Mouse (Mus musculus): ENCODE data around the gene Ankrd13d. TPM values are rescaled to one million over a fixed set of nuclear protein-coding genes. Genes with fewer than 3 reads are reported as not detected.
"Not testable (repeated sequence)": the region's sequence is repeated elsewhere in the genome, so short reads cannot be mapped to it uniquely, and the experiment has no call there.

Gene Ankrd13d
- total RNA-seq, 2 experiments from 2014 or later, result 0.62 to 0.90 TPM

GRCm38 (mm10) chr19:4268566-4269361 is 14.2 kb downstream of the Ankrd13d start, which contains the start of gene Ssh3:
Gene Ssh3 (minus strand): TSS chr19:4269180.
- DNase-seq, result peak; percentile 48
- intact Hi-C loops (cut with DNase I; ENCODE audit: low total_unique reads), result loop anchor here (10.0 kb wide), 1 partner anchor 146 kb away; no protein-coding TSS in a partner anchor

- intact Hi-C loops (cut with DNase I; ENCODE audit: low total_unique reads), result loop anchor here (10.0 kb wide), 1 partner anchor 149 kb away; no protein-coding TSS in a partner anchor
- no peak for DNase-seq
Observed at GRCm38 (mm10) chr19:4265956-4266355, 17.0 kb downstream of the Ankrd13d start.

- DNase-seq, result no peak
- intact Hi-C loops (cut with DNase I; ENCODE audit: low total_unique reads), result loop anchor here (10.0 kb wide), 1 partner anchor 151 kb away; no protein-coding TSS in a partner anchor
Observed at GRCm38 (mm10) chr19:4264171-4264780, 18.7 kb downstream of the Ankrd13d start.

DNA sequence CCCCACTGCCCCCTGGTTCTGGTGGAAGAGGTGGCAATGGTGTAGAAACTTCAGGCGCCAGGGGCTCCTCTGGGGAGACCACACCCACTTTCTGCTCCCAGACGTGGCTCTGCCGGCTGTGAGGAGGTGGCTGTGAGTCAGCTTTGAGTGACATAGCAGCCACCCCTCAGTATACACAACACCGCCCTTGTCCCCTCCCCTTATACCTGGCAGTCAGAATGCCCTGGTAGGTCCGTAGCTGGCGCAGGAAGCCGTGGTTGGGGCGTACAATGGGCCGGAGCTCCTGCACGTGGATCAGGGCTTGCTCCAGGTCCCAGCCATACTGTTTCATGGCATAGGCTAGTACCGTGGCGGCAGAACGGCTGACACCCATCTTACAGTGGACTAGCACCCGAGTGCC is 19.2 kb downstream of the Ankrd13d start:
- intact Hi-C loops (cut with DNase I; ENCODE audit: low total_unique reads), result loop anchor here (10.0 kb wide), 1 partner anchor 151 kb away; no protein-coding TSS in a partner anchor
- DNase-seq, result no peak

DNA sequence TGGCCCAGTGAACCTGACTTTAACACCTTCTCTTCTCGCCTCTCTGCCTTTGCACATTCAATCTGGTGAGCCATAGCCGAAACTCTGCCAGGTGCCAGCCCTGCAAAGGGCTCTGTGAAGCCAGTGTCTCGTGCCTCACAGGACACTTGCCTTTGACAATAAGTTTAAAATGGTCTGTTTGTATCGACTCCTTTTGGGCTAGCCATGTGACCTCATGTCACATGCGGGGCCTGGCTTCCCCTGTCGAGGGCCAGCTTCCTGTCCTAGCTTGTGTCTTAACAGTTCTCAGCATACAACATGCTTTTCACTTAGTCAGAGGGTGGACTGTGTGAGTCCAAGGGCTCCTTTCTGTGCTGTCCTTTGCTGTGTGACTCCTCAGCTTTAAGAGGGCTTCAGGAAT is 20.2 kb downstream of the Ankrd13d start:
- DNase-seq, result no peak
- intact Hi-C loops (cut with DNase I; ENCODE audit: low total_unique reads), result loop anchor here (10.0 kb wide), 1 partner anchor 152 kb away; no protein-coding TSS in a partner anchor

GRCm38 (mm10) chr19:4261038-4261698 is 21.8 kb downstream of the Ankrd13d start:
- intact Hi-C loops (cut with DNase I; ENCODE audit: low total_unique reads), result loop anchor here (2.0 to 10.0 kb wide), 2 partner anchors 48 to 154 kb away; no protein-coding TSS in a partner anchor

GRCm38 (mm10) chr19:4257897-4258252 is 25.1 kb downstream of the Ankrd13d start:
- intact Hi-C loops (cut with DNase I; ENCODE audit: low total_unique reads), result no loop called here
- DNase-seq, result no peak

More at GRCm38 (mm10) chr19:4261038-4261698, 21.8 kb downstream of the Ankrd13d start:
- no peak for DNase-seq

- intact Hi-C loops (cut with DNase I; ENCODE audit: low total_unique reads), result no loop called here
- DNase-seq, result peak; percentile 89
Observed at GRCm38 (mm10) chr19:4257216-4257896, 25.6 kb downstream of the Ankrd13d start.

DNA sequence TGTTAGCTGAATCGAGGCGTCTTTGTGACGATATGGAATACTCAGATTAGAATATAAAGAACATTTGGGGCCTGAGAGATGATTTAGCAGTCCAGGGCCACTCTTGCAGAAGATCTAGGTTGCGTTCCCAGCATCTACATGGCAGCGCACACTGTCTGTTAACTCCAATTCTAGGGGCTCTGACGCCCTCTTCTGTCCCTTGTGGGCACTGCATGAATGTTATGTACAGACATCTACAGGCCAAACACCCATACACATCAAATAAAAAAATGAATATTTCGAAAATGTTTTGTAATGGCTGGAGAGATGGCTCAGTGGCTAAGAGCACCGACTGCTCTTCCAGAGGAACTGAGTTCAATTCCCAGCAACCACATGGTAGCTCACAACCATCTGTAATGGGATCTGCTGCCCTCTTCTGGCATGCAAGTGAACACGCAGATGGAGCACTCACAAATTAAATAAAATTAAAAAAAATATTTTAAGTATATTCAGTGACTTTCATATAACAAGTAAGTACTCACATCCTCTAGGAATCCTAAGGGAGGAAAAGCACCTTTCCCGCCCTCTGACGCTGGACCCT is 27.3 kb downstream of the Ankrd13d start:
- intact Hi-C loops (cut with DNase I; ENCODE audit: low total_unique reads), result no loop called here

DNA sequence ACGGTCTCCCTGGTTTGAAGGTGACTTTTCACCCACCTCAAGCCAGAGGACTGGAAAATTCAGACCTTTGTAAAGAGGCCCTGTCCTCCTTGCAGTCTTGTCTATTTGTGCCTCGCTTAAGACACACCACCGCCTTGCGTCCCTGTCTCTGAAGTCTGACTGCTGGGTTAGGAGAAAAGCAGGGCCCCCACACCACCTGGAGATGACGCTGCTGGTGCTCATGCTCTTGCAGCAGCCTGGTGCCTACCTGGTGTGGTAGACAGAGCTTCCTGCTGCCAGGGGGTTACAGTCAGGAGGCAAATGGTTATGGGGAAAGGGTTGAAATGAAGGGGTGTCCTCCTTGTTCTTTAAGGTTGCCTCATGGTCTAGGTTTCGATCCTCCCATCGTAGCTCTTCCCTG is 28.7 kb downstream of the Ankrd13d start:
- intact Hi-C loops (cut with DNase I; ENCODE audit: low total_unique reads), result no loop called here
- no peak for DNase-seq

More for the DNA sequence above, 27.3 kb downstream of the Ankrd13d start:
- DNase-seq, result no peak

DNA sequence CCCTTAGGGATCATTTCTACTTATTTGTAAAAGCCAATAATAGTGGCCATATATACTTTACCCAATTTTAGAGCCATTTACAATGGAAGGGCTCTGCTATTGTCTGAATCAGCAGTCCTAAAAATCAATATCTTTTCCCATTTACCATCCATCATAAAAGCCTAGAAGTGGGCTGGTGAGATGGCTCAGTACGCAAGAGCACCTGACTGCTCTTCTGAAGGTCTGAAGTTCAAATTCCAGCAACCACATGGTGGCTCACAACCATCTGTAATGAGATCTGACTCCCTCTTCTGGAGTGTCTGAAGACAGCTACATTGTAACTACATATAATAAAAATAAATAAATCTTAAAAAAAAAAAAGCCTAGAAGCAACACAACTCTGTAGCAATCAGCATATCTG is 34.3 kb downstream of the Ankrd13d start:
- intact Hi-C loops (cut with DNase I; ENCODE audit: low total_unique reads), result not testable (repeated sequence)

DNA sequence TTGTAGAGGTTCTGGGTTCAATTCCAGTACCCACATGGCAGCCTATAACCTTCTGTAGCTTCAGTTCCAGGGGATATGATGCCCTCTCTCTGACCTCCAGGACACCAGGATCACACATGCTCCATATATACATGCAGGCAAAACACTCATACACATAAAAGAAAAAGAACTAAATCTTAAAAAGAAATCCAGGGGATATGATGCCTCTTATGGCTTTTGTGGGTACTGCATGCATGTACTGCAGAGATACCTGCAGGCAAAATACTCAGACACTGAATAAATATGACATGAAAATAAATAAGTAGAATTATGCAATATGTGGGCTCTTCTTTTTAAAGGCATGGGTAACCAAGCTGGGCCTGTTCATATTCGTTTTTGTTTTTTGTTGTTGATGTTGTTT is 35.9 kb downstream of the Ankrd13d start:
- intact Hi-C loops (cut with DNase I; ENCODE audit: low total_unique reads), result no loop called here
- no peak for DNase-seq

More for the DNA sequence above, 34.3 kb downstream of the Ankrd13d start:
- not testable (repeated sequence) for DNase-seq

DNA sequence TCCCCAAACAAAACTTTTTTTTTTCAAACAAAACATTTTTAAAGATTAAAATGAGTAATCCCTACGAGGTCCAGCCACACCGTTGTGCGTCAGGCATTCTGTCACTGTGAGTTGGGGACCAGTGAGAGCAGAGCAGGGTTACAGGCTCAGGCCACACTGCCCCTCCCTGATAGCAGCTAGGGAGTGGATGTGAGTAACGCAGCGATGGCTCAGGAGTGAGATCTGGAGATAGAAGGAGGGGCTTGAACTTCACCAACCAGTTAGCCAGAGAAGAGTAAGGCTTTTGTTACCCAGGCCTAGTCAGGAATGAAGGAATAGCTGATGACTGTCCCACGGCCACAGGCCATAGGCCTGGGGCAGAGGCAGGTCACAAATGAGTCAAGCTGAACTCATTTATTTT is 38.2 kb downstream of the Ankrd13d start:
- intact Hi-C loops (cut with DNase I; ENCODE audit: low total_unique reads), result no loop called here
- DNase-seq, result no peak

GRCm38 (mm10) chr19:4242416-4242815 is 40.5 kb downstream of the Ankrd13d start:
- intact Hi-C loops (cut with DNase I; ENCODE audit: low total_unique reads), result no loop called here
- no peak for DNase-seq

- intact Hi-C loops (cut with DNase I; ENCODE audit: low total_unique reads), result no loop called here
- no peak for DNase-seq
Observed at GRCm38 (mm10) chr19:4240247-4240668, 42.7 kb downstream of the Ankrd13d start.

- no peak for DNase-seq
- intact Hi-C loops (cut with DNase I; ENCODE audit: low total_unique reads), result no loop called here
Observed at GRCm38 (mm10) chr19:4234548-4234947, 48.4 kb downstream of the Ankrd13d start.

DNA sequence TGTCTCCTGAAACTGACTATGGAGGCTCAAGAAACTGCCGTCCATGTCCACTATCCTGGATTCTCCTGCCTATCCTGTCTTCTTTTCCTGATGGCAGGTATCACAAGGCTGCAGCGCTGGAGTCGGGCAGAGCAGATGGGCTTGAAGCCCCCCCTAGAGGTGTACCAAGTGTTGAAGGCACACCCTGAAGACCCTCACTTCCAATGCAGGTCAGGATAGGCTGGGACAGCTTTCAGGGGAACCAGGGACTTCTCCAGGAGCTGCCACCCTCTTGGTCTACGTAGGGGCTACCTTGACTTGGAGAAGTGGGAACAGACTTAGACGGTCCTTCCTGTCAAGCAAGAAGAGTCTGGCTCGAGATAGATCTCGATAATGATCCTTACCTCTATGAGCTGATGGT is 50.3 kb downstream of the Ankrd13d start:
- no peak for DNase-seq
- intact Hi-C loops (cut with DNase I; ENCODE audit: low total_unique reads), result no loop called here

DNA sequence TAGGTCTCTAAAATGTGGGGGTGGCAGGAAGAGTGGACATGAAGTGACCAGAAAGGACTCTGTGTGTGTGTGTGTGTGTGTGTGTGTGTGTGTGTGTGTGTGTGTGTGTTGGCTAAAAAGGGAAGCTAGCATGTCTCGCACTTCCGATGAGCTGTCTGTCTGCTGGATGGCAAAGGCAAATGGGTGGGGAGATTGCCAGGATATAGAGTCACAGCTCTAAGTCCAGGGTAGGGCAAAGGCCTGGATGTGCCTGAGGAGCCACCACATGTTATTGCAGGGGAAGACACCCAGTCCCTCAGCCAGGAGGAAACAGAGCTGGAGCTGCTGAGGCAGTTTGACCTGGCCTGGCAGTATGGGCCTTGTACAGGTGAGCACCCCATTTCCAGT is 50.8 kb downstream of the Ankrd13d start:
- intact Hi-C loops (cut with DNase I; ENCODE audit: low total_unique reads), result no loop called here
- DNase-seq, result peak; percentile 37

Data from gastrocnemius, postnatal 14 days (tissue).